Mouse (Mus musculus) liver, postnatal 0 days (tissue): Measurements from ENCODE around the gene Icam4. TPM values are rescaled to one million over a fixed set of nuclear protein-coding genes. Genes with fewer than 3 reads are reported as not detected.

Experiments
- ATAC-seq: fragments of 200-750 bp; cut with Nextera tagmentation; 2 replicates; pipeline ENCODE4 v1.8.0; 2017; ENCODE audit warnings: mild to moderate bottlenecking, moderate library complexity
- DNase-seq: peaks from one replicate; pipeline ENCODE4 v3.0.0-alpha.2; 2016
- H3K27ac ChIP-seq: fragments of 300-500 bp; sonication (generic); 2 replicates; pipeline ENCODE4 v1.5.1; 2014; ENCODE audit warnings: antibody characterized with exemption, moderate library complexity, mild to moderate bottlenecking, low read depth
- H3K27me3 ChIP-seq: fragments of 300-500 bp; sonication (generic); 2 replicates; pipeline ENCODE4 v1.6.1; 2014; ENCODE audit warnings: low read length, control low read depth, mixed read lengths; ENCODE audit not compliant: insufficient read depth
- H3K36me3 ChIP-seq: fragments of 300-500 bp; sonication (generic); replicated peaks from 2 replicates; pipeline ENCODE4 v1.6.1; 2014; ENCODE audit warnings: mild to moderate bottlenecking, control low read depth, low read length, moderate library complexity, mixed read lengths; ENCODE audit not compliant: insufficient read depth
- H3K4me1 ChIP-seq: fragments of 300-500 bp; sonication (generic); 2 replicates; pipeline ENCODE4 v1.6.1; 2014; ENCODE audit warnings: antibody characterized with exemption, mild to moderate bottlenecking, control low read depth; ENCODE audit not compliant: insufficient read depth
- H3K4me2 ChIP-seq: fragments of 300-500 bp; sonication (generic); 2 replicates; pipeline ENCODE4 v1.6.1; 2014; ENCODE audit warnings: low read depth, mild to moderate bottlenecking, low read length, moderate library complexity, mixed read lengths
- H3K4me3 ChIP-seq: fragments of 300-500 bp; sonication (generic); 2 replicates; pipeline ENCODE4 v1.5.1; 2014; ENCODE audit warnings: low read depth, low read length
- H3K9ac ChIP-seq: fragments of 300-500 bp; sonication (generic); replicated peaks from 2 replicates; pipeline ENCODE4 v1.6.1; 2014; ENCODE audit warnings: mild to moderate bottlenecking, moderate library complexity
- H3K9me3 ChIP-seq: fragments of 300-500 bp; sonication (generic); 2 replicates; pipeline ENCODE4 v1.6.1; 2016; ENCODE audit warnings: mild to moderate bottlenecking, control low read depth, low read length, mixed read lengths
- CTCF ChIP-seq: sonication (generic); IDR thresholded peaks from 2 replicates; pipeline ENCODE4 v1.5.1; 2016; ENCODE audit warnings: antibody characterized with exemption, low read depth
- EP300 ChIP-seq: IDR thresholded peaks from 2 replicates; pipeline ENCODE4 v1.6.1; 2016; ENCODE audit warnings: antibody characterized with exemption, low read depth, mild to moderate bottlenecking
- WGBS: fragments of 180-500 bp; shearing (Covaris S2); extraction: QIAGEN DNeasy Blood & Tissue Kit; methylation state at CpG from one replicate; pipeline ENCODE4 v1.1.7; 2014; ENCODE audit not compliant: insufficient replicate concordance; 5-methylcytosine and 5-hydroxymethylcytosine counted together
- polyA plus RNA-seq: library from polyadenylated mRNA; unstranded; fragments of >200 nt; fragmentation: Nextera tagmentation; extraction: Ambion mirVana; gene quantifications from 2 replicates; pipeline ENCODE4 v1.2.1, GENCODE M21; 2015

The Icam4 gene
- polyA plus RNA-seq, 1 experiment from 2014 or later = 57.7 TPM

DNA sequence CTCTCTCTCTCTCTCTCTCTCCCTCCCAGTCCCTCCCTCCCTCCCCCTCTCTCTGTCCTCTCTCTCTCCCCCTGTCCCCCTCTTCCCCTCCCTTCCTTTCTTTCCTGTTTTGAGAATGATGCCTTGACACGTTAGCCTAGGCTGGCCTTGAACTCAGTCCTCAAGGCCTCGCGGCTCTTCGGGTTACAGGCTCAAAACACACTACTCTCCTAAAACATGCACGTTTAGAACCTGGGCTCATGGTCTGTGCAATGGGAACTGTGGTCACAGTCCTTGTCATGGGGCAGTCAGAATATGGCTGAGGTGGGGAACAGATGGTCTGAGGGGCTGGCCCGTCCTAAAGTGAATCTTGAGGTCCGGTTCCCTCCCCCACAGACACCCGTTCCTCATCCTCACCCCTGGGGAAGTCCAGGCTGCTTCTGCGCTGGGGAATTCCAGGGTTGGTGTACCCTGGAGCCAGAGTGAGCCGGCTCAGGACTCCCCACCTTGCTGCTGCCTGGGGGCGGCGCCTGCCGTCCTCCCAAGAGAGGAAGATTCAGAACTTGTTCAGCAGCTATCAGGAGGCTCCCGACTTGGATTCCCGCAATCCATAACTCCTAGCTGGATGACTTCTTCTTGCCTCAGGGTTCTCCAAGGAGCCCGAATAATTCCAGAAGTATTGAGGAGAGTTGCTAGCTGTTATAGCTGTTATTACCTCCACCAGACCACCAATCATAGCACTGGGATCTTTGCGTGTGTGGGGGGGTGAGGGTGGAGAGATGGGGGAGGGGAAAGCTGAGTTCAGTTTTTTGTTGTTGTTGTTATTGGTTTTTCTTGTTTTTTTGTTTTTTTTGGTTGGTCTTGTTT is 12.6 kb upstream of the Icam4 start:
- WGBS = 5% methylated on average over 17 of the region's 17 CpGs
- ATAC-seq (0 out of 2 replicates have a peak, but pooled peaks have one; percentile 10), DNase-seq (no peak)
- H3K9me3 ChIP-seq = no peaks in the 10 kb centered on the region
- TF ChIP-seq CTCF = no peak
- no peak for TF ChIP-seq EP300
- H3K4me3 ChIP-seq = peak overlapping the region; percentile 52
- H3K36me3 ChIP-seq = peaks cover 16% of the 10 kb centered on the region
- peak overlapping the region; percentile 63 for H3K27ac ChIP-seq
- H3K27me3 ChIP-seq = no peaks in the 10 kb centered on the region; the same call in 1 of the 2 replicates
- H3K4me1 ChIP-seq = peaks cover 34% of the 10 kb centered on the region
- H3K9ac ChIP-seq = peak overlapping the region; percentile 51
- peak overlapping the region; percentile 71 for H3K4me2 ChIP-seq

DNA sequence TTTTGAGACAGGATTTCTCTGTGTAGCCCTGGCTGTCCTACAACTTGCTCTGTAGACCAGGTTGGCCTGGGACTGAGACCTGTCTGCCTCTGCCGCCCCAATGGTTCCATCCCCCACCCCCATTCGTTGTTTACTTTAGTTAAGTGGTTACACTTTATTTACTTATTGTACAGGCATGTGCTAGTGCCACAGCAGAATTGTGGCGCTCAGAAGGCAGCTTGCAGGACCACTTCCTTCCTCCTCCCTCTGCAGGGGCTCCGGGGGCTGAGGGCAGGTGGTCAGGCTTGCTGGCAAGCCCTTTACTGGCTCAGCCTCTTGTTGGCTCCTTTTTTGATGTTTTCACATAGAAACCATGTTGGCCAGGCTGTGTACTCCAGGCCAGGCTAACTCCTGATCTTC is 12.0 kb upstream of the Icam4 start:
- H3K4me2 ChIP-seq = peak overlapping the region; percentile 71

DNA sequence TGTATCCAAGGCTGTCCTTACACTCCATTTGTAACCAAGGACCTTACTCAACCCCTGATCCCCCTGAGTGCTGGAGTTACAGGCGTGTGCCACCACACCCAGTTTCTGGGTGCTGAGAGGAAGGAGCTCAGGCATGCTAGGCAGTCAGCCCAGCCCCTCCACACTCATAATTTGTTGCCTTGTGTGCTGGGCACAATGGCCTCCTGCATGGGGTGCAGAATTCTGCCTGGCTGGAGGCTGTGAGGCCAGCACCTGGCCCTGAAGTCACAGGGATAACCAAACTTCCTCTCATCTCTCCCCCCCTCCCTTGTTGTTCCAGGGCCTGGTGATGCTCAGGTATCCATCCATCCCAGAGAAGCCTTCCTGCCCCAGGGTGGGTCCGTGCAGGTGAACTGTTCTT is 10.6 kb upstream of the Icam4 start:
- no peak overlapping the region for H3K4me3 ChIP-seq
- DNase-seq (no peak), ATAC-seq (no peak)
- H3K4me1 ChIP-seq = peaks cover 23% of the 10 kb centered on the region
- no peak overlapping the region for H3K9ac ChIP-seq
- H3K9me3 ChIP-seq = no peaks in the 10 kb centered on the region
- WGBS = 82% methylated on average over 2 of the region's 2 CpGs
- no peak overlapping the region for H3K4me2 ChIP-seq
- TF ChIP-seq EP300 = no peak
- TF ChIP-seq CTCF = no peak
- no peaks in the 10 kb centered on the region; the same call in 1 of the 2 replicates for H3K27me3 ChIP-seq
- H3K36me3 ChIP-seq = peaks cover 19% of the 10 kb centered on the region
- no peak overlapping the region for H3K27ac ChIP-seq

More for the DNA sequence above, 12.0 kb upstream of the Icam4 start:
- no peak for ATAC-seq
- no peaks in the 10 kb centered on the region; the same call in 1 of the 2 replicates for H3K27me3 ChIP-seq
- H3K9ac ChIP-seq = no peak overlapping the region; the same call in 1 of the 2 replicates
- no peak overlapping the region for H3K27ac ChIP-seq
- 19% methylated on average over 4 of the region's 4 CpGs for WGBS
- H3K4me3 ChIP-seq = peak overlapping the region; percentile 52; the same call in 1 of the 2 replicates
- peaks cover 28% of the 10 kb centered on the region for H3K4me1 ChIP-seq
- TF ChIP-seq EP300 = no peak
- no peak for TF ChIP-seq CTCF
- H3K9me3 ChIP-seq = no peaks in the 10 kb centered on the region
- H3K36me3 ChIP-seq = peaks cover 18% of the 10 kb centered on the region
- DNase-seq = no peak

DNA sequence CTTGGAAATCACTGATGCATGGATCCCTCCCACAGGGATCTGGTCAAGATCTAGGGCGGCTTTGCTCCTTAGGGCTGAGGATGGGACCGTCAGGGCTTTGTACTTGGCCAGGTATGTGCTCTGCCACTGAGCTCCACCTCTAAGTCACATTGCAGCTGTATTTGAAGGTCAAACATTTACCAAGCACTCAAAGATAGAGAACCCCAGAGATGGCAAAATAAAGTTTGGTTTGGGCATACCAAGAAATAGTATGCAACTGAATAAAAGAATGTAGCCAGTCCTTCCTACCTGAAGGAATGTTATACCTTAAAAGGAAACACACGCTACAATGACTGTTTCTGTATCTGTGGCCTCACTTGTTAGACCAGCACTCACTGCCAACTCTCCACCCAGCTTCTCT is 7.8 kb upstream of the Icam4 start:
- peaks cover 25% of the 10 kb centered on the region for H3K36me3 ChIP-seq
- no peak overlapping the region for H3K9ac ChIP-seq
- no peak overlapping the region for H3K27ac ChIP-seq
- H3K4me1 ChIP-seq = peaks cover 9% of the 10 kb centered on the region
- H3K27me3 ChIP-seq = no peaks in the 10 kb centered on the region
- WGBS = 76% methylated on average over 3 of the region's 3 CpGs
- no peak for TF ChIP-seq CTCF
- no peak for TF ChIP-seq EP300
- H3K9me3 ChIP-seq = no peaks in the 10 kb centered on the region
- no peak overlapping the region for H3K4me2 ChIP-seq
- DNase-seq (no peak), ATAC-seq (no peak)
- H3K4me3 ChIP-seq = no peak overlapping the region

DNA sequence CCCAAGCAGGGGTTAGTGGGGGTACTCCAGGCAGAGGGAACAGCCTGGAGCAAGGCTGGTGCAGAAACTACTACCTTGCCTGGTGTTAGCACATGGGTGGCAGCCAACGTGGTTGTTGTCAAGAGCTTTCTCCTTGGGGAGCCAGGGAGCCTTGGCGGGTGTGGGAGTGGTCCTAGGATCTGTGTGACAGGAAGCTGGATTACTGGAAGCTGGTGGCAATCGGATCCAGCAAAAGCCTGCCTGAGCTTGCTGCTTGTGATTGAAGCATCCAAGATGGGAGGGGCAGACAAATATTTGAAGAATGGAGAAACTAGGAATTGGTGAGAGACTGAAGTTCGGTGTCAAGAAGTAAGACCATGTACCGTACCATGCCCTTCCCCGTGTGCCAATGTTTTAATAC is 6.9 kb upstream of the Icam4 start:
- no peak overlapping the region for H3K27ac ChIP-seq
- peaks cover under 1% of the 10 kb centered on the region for H3K4me1 ChIP-seq
- no peak overlapping the region for H3K4me2 ChIP-seq
- H3K9ac ChIP-seq = no peak overlapping the region
- no peaks in the 10 kb centered on the region for H3K27me3 ChIP-seq
- no peak for TF ChIP-seq CTCF
- H3K4me3 ChIP-seq = no peak overlapping the region
- peaks cover 34% of the 10 kb centered on the region for H3K36me3 ChIP-seq
- DNase-seq (no peak), ATAC-seq (no peak)
- WGBS = 69% methylated on average over 6 of the region's 6 CpGs
- H3K9me3 ChIP-seq = no peaks in the 10 kb centered on the region

DNA sequence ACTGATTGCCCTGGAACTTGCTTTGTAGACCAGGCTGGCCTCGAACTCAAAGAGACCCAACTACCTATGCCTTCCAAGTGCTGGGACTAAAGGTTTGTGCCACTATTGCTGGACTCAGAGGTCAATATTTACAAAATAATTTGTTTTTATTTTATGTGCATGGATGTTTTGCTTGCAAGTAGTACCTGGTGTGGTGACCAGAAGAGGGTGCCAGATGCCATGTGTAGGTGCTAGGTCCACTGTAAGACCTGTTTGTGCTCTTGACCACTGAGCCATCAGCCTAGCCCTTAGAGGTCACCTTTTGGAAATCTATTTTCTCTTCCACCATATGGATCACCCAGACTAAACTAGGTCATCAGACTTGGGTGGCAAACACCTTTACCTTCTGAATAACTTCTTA is 6.4 kb upstream of the Icam4 start:
- no peak for TF ChIP-seq EP300
- peak; percentile 43 for TF ChIP-seq CTCF
- 84% methylated on average over 1 of the region's 1 CpGs for WGBS
- H3K9me3 ChIP-seq = no peaks in the 10 kb centered on the region

More for the DNA sequence above, 6.4 kb upstream of the Icam4 start:
- peaks cover 38% of the 10 kb centered on the region for H3K36me3 ChIP-seq
- no peak overlapping the region for H3K4me2 ChIP-seq
- no peak overlapping the region for H3K4me3 ChIP-seq
- no peak overlapping the region for H3K9ac ChIP-seq
- DNase-seq (no peak), ATAC-seq (no peak)
- H3K27me3 ChIP-seq = no peaks in the 10 kb centered on the region
- H3K27ac ChIP-seq = no peak overlapping the region
- H3K4me1 ChIP-seq = peaks cover 2% of the 10 kb centered on the region; the same call in 1 of the 2 replicates
